Mouse (Mus musculus) adrenal gland, adult (tissue): Measurements from ENCODE around the gene Arrdc3.

Experiments
- DNase-seq, 2 experiments: peaks; one replicate each; pipeline ENCODE4 v3.0.0; 2022 to 2023; ENCODE audit warnings: low spot score in 1 of 2; ENCODE audit not compliant: inconsistent age in 2 of 2

Gene Arrdc3

DNA sequence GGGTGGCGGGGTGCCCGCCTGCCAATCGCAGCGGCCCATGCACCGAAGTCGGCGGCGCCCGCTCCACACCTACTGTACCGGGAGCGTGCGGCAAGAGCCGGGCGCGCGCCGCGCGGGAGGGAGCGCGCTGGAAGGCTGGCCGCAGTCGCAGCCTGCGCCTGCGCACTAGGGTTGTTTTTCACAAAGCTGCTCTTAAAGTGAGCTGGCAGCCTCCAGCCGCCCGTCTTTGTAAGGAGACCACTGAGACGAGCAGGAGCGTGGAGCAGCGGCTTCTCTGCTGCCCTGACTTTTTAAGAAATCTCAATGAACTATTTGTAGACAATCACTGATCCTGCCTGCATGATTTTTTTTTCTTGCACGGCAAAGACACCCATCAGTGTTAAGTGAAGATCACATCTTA is at the start of gene Arrdc3:
Arrdc3 (plus strand) TSS at position 195 of the 400 bp plus-strand sequence.
- DNase-seq, result peak; percentile 98 to 99

- peak; percentile 55 to 87 for DNase-seq
Observed at GRCm38 (mm10) chr13:80862215-80862614, 21.0 kb upstream of the Arrdc3 start.

GRCm38 (mm10) chr13:80864195-80864594 is 19.0 kb upstream of the Arrdc3 start:
- DNase-seq, result no peak

DNA sequence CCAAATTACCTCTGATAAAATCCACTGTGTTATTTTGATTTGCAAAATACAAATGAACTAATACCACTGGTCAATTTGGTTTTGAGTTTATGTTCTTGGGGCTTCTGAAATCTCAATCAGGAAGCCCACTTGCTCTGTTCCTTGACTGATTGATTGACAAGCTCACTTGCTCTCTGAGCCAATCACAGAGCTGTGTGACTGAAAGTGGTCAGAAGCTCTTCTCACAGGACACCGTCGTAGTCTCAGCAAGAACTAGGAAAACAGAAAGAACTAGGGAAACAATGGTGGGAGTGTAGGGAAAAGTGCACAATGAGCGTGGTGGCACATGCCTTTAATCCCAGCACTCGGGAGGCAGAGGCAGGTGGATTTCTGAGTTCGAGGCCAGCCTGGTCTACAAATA is 8.1 kb upstream of the Arrdc3 start:
- no peak for DNase-seq

- no peak for DNase-seq
Observed at GRCm38 (mm10) chr13:80880756-80881155, 2.4 kb upstream of the Arrdc3 start.

GRCm38 (mm10) chr13:80881722-80882500 is 1.3 kb upstream of the Arrdc3 start:
- peak; percentile 34 to 86 for DNase-seq

GRCm38 (mm10) chr13:80882716-80883135 is 458 bp upstream of the Arrdc3 start:
- DNase-seq, result peak in 1 of 2 experiments; percentile 93

- peak in 1 of 2 experiments; percentile 80 for DNase-seq
Observed at GRCm38 (mm10) chr13:80883649-80884376, 629 bp downstream of the Arrdc3 start.

DNA sequence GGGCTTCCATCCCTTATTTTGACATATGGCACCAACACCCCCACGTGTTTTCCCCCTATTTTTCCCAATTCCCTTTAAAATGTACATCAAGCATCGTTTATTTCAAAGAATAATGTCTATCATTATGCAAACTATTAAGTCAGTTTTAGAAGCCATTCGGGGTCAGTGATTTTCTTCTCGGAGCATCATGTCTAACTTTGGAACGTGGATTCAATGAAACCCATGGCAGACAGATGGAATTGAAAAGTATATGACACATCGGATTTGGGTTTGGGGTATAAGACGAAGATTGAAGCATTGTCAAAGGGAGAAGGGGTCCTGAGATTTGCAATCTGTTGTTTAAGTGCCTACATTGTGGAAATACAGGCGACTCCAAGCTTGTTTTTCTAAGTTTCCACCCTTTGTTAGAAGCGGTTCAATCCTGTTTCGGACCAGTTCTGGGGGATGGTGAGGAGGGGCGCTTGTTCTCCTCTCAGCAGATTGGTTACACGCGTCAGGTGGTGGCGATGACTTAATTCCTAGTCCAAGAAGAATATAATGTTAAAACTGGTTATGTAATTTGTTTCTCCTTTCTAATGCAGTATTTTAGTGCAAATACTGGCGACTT is 1.3 kb downstream of the Arrdc3 start:
- peak; percentile 81 to 90 for DNase-seq

- DNase-seq, result peak in 1 of 2 experiments; percentile 96
Observed at GRCm38 (mm10) chr13:80885103-80885833, 2.1 kb downstream of the Arrdc3 start.

DNA sequence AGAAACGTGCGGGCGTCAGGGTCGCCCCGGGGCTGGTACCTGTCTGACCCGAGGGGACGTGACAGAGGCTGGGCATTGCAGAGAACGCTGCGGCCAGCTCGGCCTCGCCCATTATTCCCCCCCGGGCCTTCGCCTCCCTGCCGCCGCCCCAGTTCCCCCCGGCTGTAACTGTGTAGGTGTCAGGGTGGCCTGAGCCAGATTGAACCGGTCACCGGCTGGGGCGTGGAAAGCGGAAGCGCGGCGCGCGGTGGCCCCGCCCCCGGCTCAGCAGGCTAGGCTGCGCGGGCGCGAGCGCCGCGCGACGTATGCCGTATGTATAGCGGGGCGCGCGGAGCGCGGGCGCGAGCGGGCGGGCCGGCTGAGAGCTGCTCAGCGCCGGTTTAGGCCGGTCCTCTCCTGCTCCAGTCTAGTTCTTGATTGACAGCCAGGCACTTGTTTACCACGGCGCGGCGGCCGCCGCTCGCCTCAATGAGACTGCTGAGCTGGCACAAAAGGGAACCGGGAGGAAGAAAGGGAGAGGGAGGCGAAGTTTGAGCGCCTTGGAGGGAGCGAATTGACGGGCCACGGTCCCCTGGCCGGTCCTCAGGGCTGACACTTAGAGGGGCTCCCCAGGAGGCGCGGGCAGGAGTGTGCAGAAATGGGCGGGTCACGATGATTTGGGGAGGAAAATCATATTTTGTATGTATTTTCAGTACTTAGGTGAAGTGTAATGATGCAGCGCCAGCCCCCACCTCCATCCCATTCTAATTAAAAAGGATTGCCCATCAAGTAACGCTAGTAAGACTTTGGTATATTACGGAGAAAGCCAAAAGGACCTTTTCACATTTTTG is 2.9 kb downstream of the Arrdc3 start:
- peak; percentile 93 to 97 for DNase-seq

DNA sequence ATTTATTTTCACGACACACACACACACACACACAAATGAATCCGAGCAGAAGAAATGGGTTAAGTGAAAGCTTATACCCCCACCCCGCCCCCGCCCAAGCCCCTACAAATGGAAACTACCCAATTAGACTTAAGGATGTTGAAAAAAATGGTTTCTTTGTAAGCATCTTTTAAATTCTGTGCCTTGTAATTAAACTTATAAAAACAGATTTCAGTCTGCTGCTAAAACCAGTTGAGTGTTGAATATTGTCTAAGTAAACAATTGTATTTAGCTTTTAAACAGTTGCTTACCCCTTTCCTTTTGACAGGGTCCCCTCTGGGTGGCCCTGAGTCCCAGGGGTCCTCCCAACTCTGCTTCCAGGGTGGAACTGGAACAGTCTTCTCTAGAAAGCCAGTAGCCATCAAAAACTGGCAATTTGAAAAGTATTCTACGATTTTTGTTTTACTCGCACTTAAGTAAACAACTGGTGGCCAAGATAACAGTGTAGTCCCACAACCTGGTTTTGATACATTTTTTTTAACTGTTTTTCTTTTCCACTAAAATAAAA is 3.6 kb downstream of the Arrdc3 start:
- DNase-seq, result peak in 1 of 2 experiments; percentile 51

GRCm38 (mm10) chr13:80887842-80888241 is 4.7 kb downstream of the Arrdc3 start:
- DNase-seq, result peak in 1 of 2 experiments; percentile 48

- peak in 1 of 2 experiments; percentile 67 for DNase-seq
Observed at GRCm38 (mm10) chr13:80894928-80895327, 11.7 kb downstream of the Arrdc3 start.

GRCm38 (mm10) chr13:80897411-80897810 is 14.2 kb downstream of the Arrdc3 start:
- peak in 1 of 2 experiments; percentile 55 for DNase-seq

DNA sequence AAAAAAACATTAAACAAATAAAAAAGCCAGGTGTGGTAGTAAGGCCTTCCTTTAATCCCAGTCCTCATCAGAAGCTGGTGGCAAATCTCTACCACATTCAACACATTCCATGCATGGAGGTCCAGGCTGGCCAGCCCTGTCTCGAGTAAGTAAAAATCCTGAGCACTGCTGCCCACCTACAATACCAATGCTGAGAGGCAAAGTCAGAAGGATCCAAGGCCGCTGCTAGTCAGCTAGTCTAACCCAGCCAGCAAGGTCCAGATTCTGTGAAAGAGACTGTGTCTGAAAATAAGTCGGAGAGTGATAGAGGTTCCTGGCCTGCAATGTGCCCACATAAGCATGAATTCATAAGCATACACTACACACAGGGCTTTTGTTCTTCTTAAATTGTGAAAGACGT is 14.9 kb downstream of the Arrdc3 start:
- DNase-seq, result peak in 1 of 2 experiments; percentile 61

GRCm38 (mm10) chr13:80899435-80900029 is 16.3 kb downstream of the Arrdc3 start:
- no peak for DNase-seq

- DNase-seq, result no peak
Observed at GRCm38 (mm10) chr13:80901432-80901831, 18.2 kb downstream of the Arrdc3 start.

DNA sequence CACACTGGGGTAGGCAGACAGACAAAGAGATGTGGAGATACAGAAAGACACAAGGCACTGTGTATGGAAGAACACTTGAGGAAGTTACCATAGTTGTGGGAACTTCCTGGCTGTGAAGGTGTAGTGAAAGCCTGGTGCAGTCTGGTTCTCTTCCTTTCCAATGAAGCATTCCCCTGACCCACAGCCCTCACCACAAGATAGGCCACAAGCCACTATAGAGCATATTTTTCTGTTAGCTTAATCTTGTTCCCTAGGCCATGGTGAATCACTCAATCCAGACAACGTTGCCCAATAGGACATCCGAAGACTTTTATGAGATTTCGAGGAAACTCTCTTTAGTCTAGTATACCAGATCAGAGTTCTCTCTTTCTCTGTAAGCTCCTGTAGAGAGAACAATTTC is 19.6 kb downstream of the Arrdc3 start:
- DNase-seq, result peak in 1 of 2 experiments; percentile 77
